Mouse (Mus musculus) intestine, postnatal 0 days (tissue): ENCODE measurements around the gene Tifa. TPM values are rescaled to one million over a fixed set of nuclear protein-coding genes. Genes with fewer than 3 reads are reported as not detected.
A peak's percentile ranks its signal among the peaks of the same experiment; 100 is the strongest.

ENCODE experiments used
- ATAC-seq: fragments of 200-750 bp; cut with Nextera tagmentation; 2 replicates; pipeline ENCODE4 v1.8.0; 2017; ENCODE audit warnings: mild to moderate bottlenecking, moderate TSS enrichment, moderate library complexity
- H3K27ac ChIP-seq: fragments of 300-500 bp; sonication (generic); 2 replicates; pipeline ENCODE4 v1.5.1; 2014; ENCODE audit warnings: mild to moderate bottlenecking, low read depth, low read length, moderate library complexity
- H3K27me3 ChIP-seq: fragments of 300-500 bp; sonication (generic); replicated peaks from 2 replicates; pipeline ENCODE4 v1.6.1; 2014; ENCODE audit warnings: low read length, mixed read lengths; ENCODE audit not compliant: control insufficient read depth, insufficient read depth
- H3K36me3 ChIP-seq: fragments of 300-500 bp; sonication (generic); 2 replicates; pipeline ENCODE4 v1.6.1; 2014; ENCODE audit warnings: mild to moderate bottlenecking, moderate library complexity; ENCODE audit not compliant: control insufficient read depth, insufficient read depth
- H3K4me1 ChIP-seq: fragments of 300-500 bp; sonication (generic); replicated peaks from 2 replicates; pipeline ENCODE4 v1.6.1; 2014; ENCODE audit warnings: antibody characterized with exemption, low read length, mixed read lengths; ENCODE audit not compliant: control insufficient read depth, insufficient read depth
- H3K4me2 ChIP-seq: fragments of 300-500 bp; sonication (generic); replicated peaks from 2 replicates; pipeline ENCODE4 v1.6.1; 2014; ENCODE audit warnings: low read depth, mild to moderate bottlenecking, moderate library complexity
- H3K4me3 ChIP-seq: fragments of 300-500 bp; sonication (generic); 2 replicates; pipeline ENCODE4 v1.5.1; 2014; ENCODE audit warnings: low read depth, low read length
- H3K9ac ChIP-seq: fragments of 300-500 bp; sonication (generic); 2 replicates; pipeline ENCODE4 v1.6.1; 2014; ENCODE audit warnings: mild to moderate bottlenecking, low read depth, low read length
- H3K9me3 ChIP-seq: fragments of 300-500 bp; sonication (generic); 2 replicates; pipeline ENCODE4 v1.6.1; 2016; ENCODE audit warnings: mixed run types; ENCODE audit not compliant: control insufficient read depth
- CTCF ChIP-seq: sonication (generic); IDR thresholded peaks from 2 replicates; pipeline ENCODE4 v1.5.1; 2016; ENCODE audit warnings: low read depth, mild to moderate bottlenecking, control low read depth, antibody characterized with exemption, moderate library complexity
- WGBS: fragments of 180-500 bp; shearing (Covaris S2); extraction: QIAGEN DNeasy Blood & Tissue Kit; methylation state at CpG from one replicate; pipeline ENCODE4 v1.1.7; 2014; 5-methylcytosine and 5-hydroxymethylcytosine counted together
- polyA plus RNA-seq: library from polyadenylated mRNA; unstranded; fragments of >200 nt; fragmentation: Nextera tagmentation; extraction: Ambion mirVana; gene quantifications from 2 replicates; pipeline ENCODE4 v1.2.1, GENCODE M21; 2015

Gene Tifa
- polyA plus RNA-seq, 1 experiment from 2014 or later, result 63.0 TPM

GRCm38 (mm10) chr3:127763076-127763612, 26.5 kb upstream of the Tifa start:
- peak; percentile 91 for TF ChIP-seq CTCF
- ATAC-seq, result peak; percentile 51; the same call in 1 of the 2 replicates
- Histone ChIP-seq H3K4me2 (no peak overlapping the region), H3K36me3 (no peaks in the 10 kb centered on the region), H3K27me3 (no peaks in the 10 kb centered on the region), H3K27ac (no peak overlapping the region), H3K4me1 (no peaks in the 10 kb centered on the region), H3K9me3 (no peaks in the 10 kb centered on the region), H3K4me3 (no peak overlapping the region), H3K9ac (no peak overlapping the region)
- WGBS, result 22% methylated on average over 7 of the region's 7 CpGs

GRCm38 (mm10) chr3:127764541-127764940, 25.1 kb upstream of the Tifa start:
- ATAC-seq, result no peak
- peak; percentile 46 for TF ChIP-seq CTCF
- H3K27me3 ChIP-seq, result no peaks in the 10 kb centered on the region
- H3K4me1 ChIP-seq, result no peaks in the 10 kb centered on the region
- H3K9me3 ChIP-seq, result no peaks in the 10 kb centered on the region
- H3K36me3 ChIP-seq, result no peaks in the 10 kb centered on the region
- no peak overlapping the region for H3K27ac ChIP-seq
- 70% methylated on average over 5 of the region's 5 CpGs for WGBS
- no peak overlapping the region for H3K4me3 ChIP-seq
- no peak overlapping the region for H3K4me2 ChIP-seq
- no peak overlapping the region for H3K9ac ChIP-seq

- TF ChIP-seq CTCF, result no peak
- ATAC-seq, result no peak
Measured at GRCm38 (mm10) chr3:127765971-127766370, 23.6 kb upstream of the Tifa start.

GRCm38 (mm10) chr3:127769146-127769545, 20.5 kb upstream of the Tifa start:
- H3K4me2 ChIP-seq, result no peak overlapping the region
- WGBS, result 80% methylated on average over 11 of the region's 11 CpGs
- H3K9ac ChIP-seq, result no peak overlapping the region
- H3K4me1 ChIP-seq, result no peaks in the 10 kb centered on the region
- TF ChIP-seq CTCF, result no peak
- H3K27me3 ChIP-seq, result no peaks in the 10 kb centered on the region
- no peak for ATAC-seq
- H3K9me3 ChIP-seq, result no peaks in the 10 kb centered on the region
- no peaks in the 10 kb centered on the region for H3K36me3 ChIP-seq
- H3K4me3 ChIP-seq, result no peak overlapping the region
- H3K27ac ChIP-seq, result no peak overlapping the region

More at GRCm38 (mm10) chr3:127765971-127766370, 23.6 kb upstream of the Tifa start:
- no peak overlapping the region for H3K27ac ChIP-seq
- H3K27me3 ChIP-seq, result no peaks in the 10 kb centered on the region
- WGBS, result 79% methylated on average over 3 of the region's 3 CpGs
- no peaks in the 10 kb centered on the region for H3K36me3 ChIP-seq
- H3K4me3 ChIP-seq, result no peak overlapping the region
- no peaks in the 10 kb centered on the region for H3K4me1 ChIP-seq
- H3K9me3 ChIP-seq, result no peaks in the 10 kb centered on the region
- no peak overlapping the region for H3K9ac ChIP-seq
- no peak overlapping the region for H3K4me2 ChIP-seq

GRCm38 (mm10) chr3:127780021-127780644, 9.5 kb upstream of the Tifa start, which contains the start of gene Alpk1:
Gene Alpk1 (minus strand): TSS chr3:127780527.
- no peaks in the 10 kb centered on the region for H3K36me3 ChIP-seq
- H3K9ac ChIP-seq, result 0 out of 2 replicates have a peak within 1 kb of the TSS, but pooled peaks have one; percentile 2
- H3K4me1 ChIP-seq, result no peaks in the 10 kb centered on the region
- peak within 1 kb of the TSS; percentile 52 for H3K4me3 ChIP-seq
- peak within 1 kb of the TSS; percentile 60 for H3K4me2 ChIP-seq
- WGBS, result under 1% methylated on average over 24 of the region's 24 CpGs
- H3K9me3 ChIP-seq, result no peaks in the 10 kb centered on the region
- no peaks in the 10 kb centered on the region for H3K27me3 ChIP-seq
- peak within 1 kb of the TSS; percentile 72 for H3K27ac ChIP-seq
- TF ChIP-seq CTCF, result peak; percentile 74
- ATAC-seq, result peak; percentile 93

- no peak overlapping the region for H3K4me2 ChIP-seq
- no peak overlapping the region for H3K27ac ChIP-seq
- WGBS, result 90% methylated on average over 9 of the region's 9 CpGs
- no peak for ATAC-seq
- H3K9me3 ChIP-seq, result no peaks in the 10 kb centered on the region
- no peaks in the 10 kb centered on the region for H3K4me1 ChIP-seq
- H3K36me3 ChIP-seq, result no peaks in the 10 kb centered on the region
- H3K4me3 ChIP-seq, result no peak overlapping the region
- H3K27me3 ChIP-seq, result no peaks in the 10 kb centered on the region
- no peak for TF ChIP-seq CTCF
- H3K9ac ChIP-seq, result no peak overlapping the region
Measured at GRCm38 (mm10) chr3:127780921-127781320, 8.7 kb upstream of the Tifa start.
